Mouse (Mus musculus): ENCODE results near the gene Wars. TPM values are rescaled to one million over a fixed set of nuclear protein-coding genes. Genes with fewer than 3 reads are reported as not detected.

Wars gene
- polyA plus RNA-seq, 1 experiment from 2014 or later, result 112 TPM

- H3K9ac ChIP-seq (ENCODE audit: low read depth, low read length), result no peak overlapping the region
- H3K4me2 ChIP-seq (replicated peaks; ENCODE audit: low read depth, low read length), result no peak overlapping the region
Measured at GRCm38 (mm10) chr12:108832851-108833250, 61.1 kb downstream of the Wars start.

GRCm38 (mm10) chr12:108831966-108832643 lies 61.9 kb downstream of the Wars start:
- Histone ChIP-seq H3K27ac (ENCODE audit: low read depth, low read length) (no peak overlapping the region), H3K27me3 (ENCODE audit: control insufficient read depth, insufficient read depth, low read length) (no peaks in the 10 kb centered on the region), H3K4me1 (replicated peaks; ENCODE audit: control insufficient read depth, insufficient read depth, low read length) (peaks cover 3% of the 10 kb centered on the region), H3K4me2 (replicated peaks; ENCODE audit: low read depth, low read length) (no peak overlapping the region), H3K9me3 (ENCODE audit: control insufficient read depth, low read length) (no peaks in the 10 kb centered on the region), H3K9ac (ENCODE audit: low read depth, low read length) (no peak overlapping the region), H3K36me3 (ENCODE audit: control insufficient read depth, insufficient read depth, low read length) (no peaks in the 10 kb centered on the region), H3K4me3 (ENCODE audit: low read depth, low read length) (no peak overlapping the region)
- 77% methylated on average over 9 of the region's 9 CpGs for WGBS
- DNase-seq (ENCODE audit: low spot score), result no peak
- no peak for ATAC-seq (ENCODE audit: low FRiP score)

More at GRCm38 (mm10) chr12:108832851-108833250, 61.1 kb downstream of the Wars start:
- H3K4me1 ChIP-seq (replicated peaks; ENCODE audit: control insufficient read depth, insufficient read depth, low read length), result peaks cover 8% of the 10 kb centered on the region
- H3K27ac ChIP-seq (ENCODE audit: low read depth, low read length), result no peak overlapping the region
- 90% methylated on average over 8 of the region's 8 CpGs for WGBS
- H3K36me3 ChIP-seq (ENCODE audit: control insufficient read depth, insufficient read depth, low read length), result no peaks in the 10 kb centered on the region
- ATAC-seq (ENCODE audit: low FRiP score) (no peak), DNase-seq (ENCODE audit: low spot score) (no peak)
- H3K4me3 ChIP-seq (ENCODE audit: low read depth, low read length), result no peak overlapping the region
- H3K9me3 ChIP-seq (ENCODE audit: control insufficient read depth, low read length), result no peaks in the 10 kb centered on the region
- H3K27me3 ChIP-seq (ENCODE audit: control insufficient read depth, insufficient read depth, low read length), result no peaks in the 10 kb centered on the region

- Histone ChIP-seq H3K4me2 (replicated peaks; ENCODE audit: low read depth, low read length) (no peak overlapping the region), H3K36me3 (ENCODE audit: control insufficient read depth, insufficient read depth, low read length) (no peaks in the 10 kb centered on the region), H3K4me3 (ENCODE audit: low read depth, low read length) (no peak overlapping the region), H3K9ac (ENCODE audit: low read depth, low read length) (no peak overlapping the region), H3K27ac (ENCODE audit: low read depth, low read length) (no peak overlapping the region), H3K4me1 (replicated peaks; ENCODE audit: control insufficient read depth, insufficient read depth, low read length) (no peaks in the 10 kb centered on the region; the same call in 1 of the 2 replicates), H3K27me3 (ENCODE audit: control insufficient read depth, insufficient read depth, low read length) (no peaks in the 10 kb centered on the region), H3K9me3 (ENCODE audit: control insufficient read depth, low read length) (no peaks in the 10 kb centered on the region)
- DNase-seq (ENCODE audit: low spot score) (no peak), ATAC-seq (ENCODE audit: low FRiP score) (no peak)
- WGBS, result 91% methylated on average over 6 of the region's 6 CpGs
Measured at GRCm38 (mm10) chr12:108830358-108830757, 63.6 kb downstream of the Wars start.

- H3K9ac ChIP-seq (ENCODE audit: low read depth, low read length), result no peak overlapping the region
- DNase-seq (ENCODE audit: low spot score), result no peak
- H3K4me2 ChIP-seq (replicated peaks; ENCODE audit: low read depth, low read length), result no peak overlapping the region
- no peak overlapping the region for H3K4me3 ChIP-seq (ENCODE audit: low read depth, low read length)
- H3K27ac ChIP-seq (ENCODE audit: low read depth, low read length), result no peak overlapping the region
- no peaks in the 10 kb centered on the region for H3K27me3 ChIP-seq (ENCODE audit: control insufficient read depth, insufficient read depth, low read length)
- no peaks in the 10 kb centered on the region for H3K36me3 ChIP-seq (ENCODE audit: control insufficient read depth, insufficient read depth, low read length)
- no peaks in the 10 kb centered on the region; the same call in 1 of the 2 replicates for H3K4me1 ChIP-seq (replicated peaks; ENCODE audit: control insufficient read depth, insufficient read depth, low read length)
- WGBS, result 76% methylated on average over 5 of the region's 5 CpGs
- no peak for ATAC-seq (ENCODE audit: low FRiP score)
- no peaks in the 10 kb centered on the region for H3K9me3 ChIP-seq (ENCODE audit: control insufficient read depth, low read length)
Measured at GRCm38 (mm10) chr12:108829636-108830035, 64.3 kb downstream of the Wars start.

GRCm38 (mm10) chr12:108827641-108828040 lies 66.3 kb downstream of the Wars start:
- DNase-seq (ENCODE audit: low spot score), result no peak
- no peaks in the 10 kb centered on the region for H3K9me3 ChIP-seq (ENCODE audit: control insufficient read depth, low read length)
- H3K4me1 ChIP-seq (replicated peaks; ENCODE audit: control insufficient read depth, insufficient read depth, low read length), result no peaks in the 10 kb centered on the region
- WGBS, result 96% methylated on average over 6 of the region's 6 CpGs
- no peak overlapping the region for H3K9ac ChIP-seq (ENCODE audit: low read depth, low read length)
- H3K4me2 ChIP-seq (replicated peaks; ENCODE audit: low read depth, low read length), result no peak overlapping the region
- no peaks in the 10 kb centered on the region for H3K27me3 ChIP-seq (ENCODE audit: control insufficient read depth, insufficient read depth, low read length)
- H3K27ac ChIP-seq (ENCODE audit: low read depth, low read length), result no peak overlapping the region
- no peak overlapping the region for H3K4me3 ChIP-seq (ENCODE audit: low read depth, low read length)
- ATAC-seq (ENCODE audit: low FRiP score), result no peak
- H3K36me3 ChIP-seq (ENCODE audit: control insufficient read depth, insufficient read depth, low read length), result no peaks in the 10 kb centered on the region

- H3K9ac ChIP-seq (ENCODE audit: low read depth, low read length), result no peak overlapping the region
- no peaks in the 10 kb centered on the region for H3K4me1 ChIP-seq (replicated peaks; ENCODE audit: control insufficient read depth, insufficient read depth, low read length)
- no peaks in the 10 kb centered on the region for H3K27me3 ChIP-seq (ENCODE audit: control insufficient read depth, insufficient read depth, low read length)
- H3K27ac ChIP-seq (ENCODE audit: low read depth, low read length), result no peak overlapping the region
- 96% methylated on average over 28 of the region's 28 CpGs for WGBS
- no peak for DNase-seq (ENCODE audit: low spot score)
- no peak overlapping the region for H3K4me3 ChIP-seq (ENCODE audit: low read depth, low read length)
- no peaks in the 10 kb centered on the region for H3K36me3 ChIP-seq (ENCODE audit: control insufficient read depth, insufficient read depth, low read length)
- no peaks in the 10 kb centered on the region for H3K9me3 ChIP-seq (ENCODE audit: control insufficient read depth, low read length)
- ATAC-seq (ENCODE audit: low FRiP score), result no peak
- no peak overlapping the region for H3K4me2 ChIP-seq (replicated peaks; ENCODE audit: low read depth, low read length)
Measured at GRCm38 (mm10) chr12:108826958-108827535, 66.9 kb downstream of the Wars start.

- 97% methylated on average over 19 of the region's 19 CpGs for WGBS
Measured at GRCm38 (mm10) chr12:108826282-108826957, 67.6 kb downstream of the Wars start.

GRCm38 (mm10) chr12:108825561-108826224 lies 68.3 kb downstream of the Wars start:
- no peak overlapping the region for H3K4me2 ChIP-seq (replicated peaks; ENCODE audit: low read depth, low read length)
- H3K4me1 ChIP-seq (replicated peaks; ENCODE audit: control insufficient read depth, insufficient read depth, low read length), result no peaks in the 10 kb centered on the region
- H3K36me3 ChIP-seq (ENCODE audit: control insufficient read depth, insufficient read depth, low read length), result no peaks in the 10 kb centered on the region
- no peak for DNase-seq (ENCODE audit: low spot score)
- no peaks in the 10 kb centered on the region for H3K27me3 ChIP-seq (ENCODE audit: control insufficient read depth, insufficient read depth, low read length)
- no peaks in the 10 kb centered on the region for H3K9me3 ChIP-seq (ENCODE audit: control insufficient read depth, low read length)
- WGBS, result 94% methylated on average over 13 of the region's 13 CpGs
- no peak overlapping the region for H3K4me3 ChIP-seq (ENCODE audit: low read depth, low read length)
- H3K9ac ChIP-seq (ENCODE audit: low read depth, low read length), result no peak overlapping the region
- H3K27ac ChIP-seq (ENCODE audit: low read depth, low read length), result no peak overlapping the region
- no peak for ATAC-seq (ENCODE audit: low FRiP score)

More at GRCm38 (mm10) chr12:108826282-108826957, 67.6 kb downstream of the Wars start:
- Histone ChIP-seq H3K36me3 (ENCODE audit: control insufficient read depth, insufficient read depth, low read length) (no peaks in the 10 kb centered on the region), H3K4me1 (replicated peaks; ENCODE audit: control insufficient read depth, insufficient read depth, low read length) (no peaks in the 10 kb centered on the region), H3K9ac (ENCODE audit: low read depth, low read length) (no peak overlapping the region), H3K27ac (ENCODE audit: low read depth, low read length) (no peak overlapping the region), H3K27me3 (ENCODE audit: control insufficient read depth, insufficient read depth, low read length) (no peaks in the 10 kb centered on the region), H3K4me3 (ENCODE audit: low read depth, low read length) (no peak overlapping the region), H3K4me2 (replicated peaks; ENCODE audit: low read depth, low read length) (no peak overlapping the region), H3K9me3 (ENCODE audit: control insufficient read depth, low read length) (no peaks in the 10 kb centered on the region)
- no peak for ATAC-seq (ENCODE audit: low FRiP score)
- DNase-seq (ENCODE audit: low spot score), result no peak
